Mouse (Mus musculus) midbrain, embryonic 16.5 days (tissue): ENCODE data around the gene Acod1. TPM values are rescaled to one million over a fixed set of nuclear protein-coding genes. Genes with fewer than 3 reads are reported as not detected.

Experiments
- ATAC-seq: fragments of 200-750 bp; cut with Nextera tagmentation; 2 replicates; pipeline ENCODE4 v1.8.0; 2017; ENCODE audit warnings: moderate TSS enrichment
- H3K27ac ChIP-seq: fragments of 300-500 bp; sonication (generic); 2 replicates; pipeline ENCODE4 v1.5.1; 2014; ENCODE audit warnings: mild to moderate bottlenecking, low read length, mixed read lengths
- H3K27me3 ChIP-seq: fragments of 300-500 bp; sonication (generic); 2 replicates; pipeline ENCODE4 v1.6.1; 2014; ENCODE audit warnings: low read depth, low read length, mixed read lengths; ENCODE audit not compliant: control insufficient read depth, insufficient read depth
- H3K36me3 ChIP-seq: fragments of 300-500 bp; sonication (generic); 2 replicates; pipeline ENCODE4 v1.6.1; 2014; ENCODE audit warnings: mild to moderate bottlenecking, low read length, moderate library complexity, mixed read lengths; ENCODE audit not compliant: control insufficient read depth, insufficient read depth
- H3K4me1 ChIP-seq: fragments of 300-500 bp; sonication (generic); 2 replicates; pipeline ENCODE4 v1.6.1; 2014; ENCODE audit warnings: mild to moderate bottlenecking, low read length, mixed read lengths; ENCODE audit not compliant: control insufficient read depth, insufficient read depth
- H3K4me2 ChIP-seq: fragments of 300-500 bp; sonication (generic); 2 replicates; pipeline ENCODE4 v1.6.1; 2014; ENCODE audit warnings: mild to moderate bottlenecking, low read length, mixed read lengths
- H3K4me3 ChIP-seq: fragments of 300-500 bp; sonication (generic); 2 replicates; pipeline ENCODE4 v1.5.1; 2014; ENCODE audit warnings: low read depth, mild to moderate bottlenecking, low read length, moderate library complexity, mixed read lengths
- H3K9ac ChIP-seq: fragments of 300-500 bp; sonication (generic); 2 replicates; pipeline ENCODE4 v1.6.1; 2014; ENCODE audit warnings: low read depth, low read length, mixed read lengths
- H3K9me3 ChIP-seq: fragments of 300-500 bp; sonication (generic); replicated peaks from 2 replicates; pipeline ENCODE4 v1.6.1; 2014; ENCODE audit warnings: mild to moderate bottlenecking, low read length, mixed read lengths; ENCODE audit not compliant: control insufficient read depth, poor library complexity, severe bottlenecking
- WGBS: fragments of 180-500 bp; shearing (Covaris S2); extraction: QIAGEN DNeasy Blood & Tissue Kit; methylation state at CpG from one replicate; pipeline ENCODE4 v1.1.7; 2014; 5-methylcytosine and 5-hydroxymethylcytosine counted together
- polyA plus RNA-seq: library from polyadenylated mRNA; unstranded; fragments of >200 nt; fragmentation: Nextera tagmentation; extraction: Ambion mirVana; gene quantifications from 2 replicates; pipeline ENCODE4 v1.2.1, GENCODE M21; 2015

The Acod1 gene
- polyA plus RNA-seq, 1 experiment from 2014 or later = not detected

- no peak overlapping the region for H3K4me3 ChIP-seq
- no peaks in the 10 kb centered on the region for H3K9me3 ChIP-seq
- no peak overlapping the region for H3K4me2 ChIP-seq
- no peaks in the 10 kb centered on the region for H3K27me3 ChIP-seq
- peaks cover 26% of the 10 kb centered on the region for H3K4me1 ChIP-seq
- ATAC-seq = no peak
- no peak overlapping the region for H3K9ac ChIP-seq
- no peak overlapping the region for H3K27ac ChIP-seq
- 77% methylated on average over 8 of the region's 8 CpGs for WGBS
- H3K36me3 ChIP-seq = peaks cover 2% of the 10 kb centered on the region; the same call in 1 of the 2 replicates
These were observed 48.3 kb downstream of the Acod1 start for GRCm38 (mm10) chr14:103095036-103095435.

- Histone ChIP-seq H3K27ac (no peak overlapping the region), H3K9me3 (no peaks in the 10 kb centered on the region), H3K36me3 (peaks cover 2% of the 10 kb centered on the region; the same call in 1 of the 2 replicates), H3K4me1 (peaks cover 26% of the 10 kb centered on the region), H3K4me3 (no peak overlapping the region), H3K27me3 (no peaks in the 10 kb centered on the region), H3K9ac (no peak overlapping the region), H3K4me2 (no peak overlapping the region)
- WGBS = 89% methylated on average over 8 of the region's 8 CpGs
- ATAC-seq = no peak
These were observed 49.0 kb downstream of the Acod1 start for GRCm38 (mm10) chr14:103095826-103096225.

- no peak overlapping the region for H3K27ac ChIP-seq
- peaks cover 2% of the 10 kb centered on the region; the same call in 1 of the 2 replicates for H3K36me3 ChIP-seq
- H3K9ac ChIP-seq = no peak overlapping the region
- H3K4me3 ChIP-seq = no peak overlapping the region
- H3K4me1 ChIP-seq = peaks cover 26% of the 10 kb centered on the region
- ATAC-seq = no peak
- peak overlapping the region; percentile 21; the same call in 1 of the 2 replicates for H3K4me2 ChIP-seq
- no peaks in the 10 kb centered on the region for H3K27me3 ChIP-seq
- WGBS = 74% methylated on average over 6 of the region's 6 CpGs
- H3K9me3 ChIP-seq = no peaks in the 10 kb centered on the region
These were observed 49.8 kb downstream of the Acod1 start for GRCm38 (mm10) chr14:103096621-103097020.

GRCm38 (mm10) chr14:103098213-103098586, 51.4 kb downstream of the Acod1 start:
- Histone ChIP-seq H3K4me3 (peak overlapping the region; percentile 93), H3K27me3 (no peaks in the 10 kb centered on the region), H3K36me3 (peaks cover 2% of the 10 kb centered on the region; the same call in 1 of the 2 replicates), H3K4me2 (peak overlapping the region; percentile 67), H3K27ac (peak overlapping the region; percentile 98; the same call in 1 of the 2 replicates), H3K9me3 (no peaks in the 10 kb centered on the region), H3K9ac (peak overlapping the region; percentile 99), H3K4me1 (peaks cover 26% of the 10 kb centered on the region)
- ATAC-seq = no peak
- under 1% methylated on average over 2 of the region's 2 CpGs for WGBS

GRCm38 (mm10) chr14:103098587-103099235, 51.9 kb downstream of the Acod1 start:
- no peaks in the 10 kb centered on the region for H3K9me3 ChIP-seq
- ATAC-seq = peak; percentile 81
- H3K4me3 ChIP-seq = peak overlapping the region; percentile 93
- no peaks in the 10 kb centered on the region for H3K27me3 ChIP-seq
- under 1% methylated on average over 67 of the region's 86 CpGs for WGBS
- peak overlapping the region; percentile 98 for H3K27ac ChIP-seq
- H3K4me1 ChIP-seq = peaks cover 26% of the 10 kb centered on the region
- H3K36me3 ChIP-seq = peaks cover 2% of the 10 kb centered on the region; the same call in 1 of the 2 replicates
- H3K4me2 ChIP-seq = peak overlapping the region; percentile 67
- H3K9ac ChIP-seq = peak overlapping the region; percentile 99

- Histone ChIP-seq H3K9me3 (no peaks in the 10 kb centered on the region), H3K9ac (peak within 1 kb of the TSS; percentile 99), H3K27me3 (no peaks in the 10 kb centered on the region), H3K27ac (peak within 1 kb of the TSS; percentile 98), H3K4me2 (peak within 1 kb of the TSS; percentile 69), H3K4me3 (peak within 1 kb of the TSS; percentile 93), H3K4me1 (peaks cover 24% of the 10 kb centered on the region), H3K36me3 (peaks cover 2% of the 10 kb centered on the region; the same call in 1 of the 2 replicates)
- peak; percentile 85 for ATAC-seq
- WGBS = under 1% methylated on average over 78 of the region's 88 CpGs
These were observed 52.6 kb downstream of the Acod1 start, which contains the start of gene Fbxl3 for GRCm38 (mm10) chr14:103099238-103099933. Gene Fbxl3, minus strand, starts transcription at chr14:103099566.

GRCm38 (mm10) chr14:103100296-103100695, 53.5 kb downstream of the Acod1 start:
- WGBS = 85% methylated on average over 13 of the region's 13 CpGs
- no peak overlapping the region for H3K4me2 ChIP-seq
- H3K9me3 ChIP-seq = no peaks in the 10 kb centered on the region
- H3K36me3 ChIP-seq = peaks cover under 1% of the 10 kb centered on the region; the same call in 1 of the 2 replicates
- H3K27me3 ChIP-seq = no peaks in the 10 kb centered on the region
- H3K4me3 ChIP-seq = no peak overlapping the region
- no peak overlapping the region for H3K27ac ChIP-seq
- H3K9ac ChIP-seq = no peak overlapping the region
- ATAC-seq = no peak
- H3K4me1 ChIP-seq = peaks cover 17% of the 10 kb centered on the region

- WGBS = 76% methylated on average over 3 of the region's 3 CpGs
- no peak for ATAC-seq
These were observed 54.4 kb downstream of the Acod1 start for GRCm38 (mm10) chr14:103101171-103101570.

GRCm38 (mm10) chr14:103102246-103102645, 55.5 kb downstream of the Acod1 start:
- Histone ChIP-seq H3K36me3 (no peaks in the 10 kb centered on the region), H3K4me1 (peaks cover 7% of the 10 kb centered on the region), H3K9me3 (no peaks in the 10 kb centered on the region), H3K9ac (no peak overlapping the region), H3K4me2 (no peak overlapping the region), H3K27ac (no peak overlapping the region), H3K4me3 (no peak overlapping the region), H3K27me3 (no peaks in the 10 kb centered on the region)
- ATAC-seq = no peak
- 59% methylated on average over 6 of the region's 6 CpGs for WGBS

More at GRCm38 (mm10) chr14:103101171-103101570, 54.4 kb downstream of the Acod1 start:
- Histone ChIP-seq H3K27ac (no peak overlapping the region), H3K9me3 (no peaks in the 10 kb centered on the region), H3K4me1 (peaks cover 16% of the 10 kb centered on the region), H3K4me3 (no peak overlapping the region), H3K4me2 (no peak overlapping the region), H3K27me3 (no peaks in the 10 kb centered on the region), H3K9ac (no peak overlapping the region), H3K36me3 (no peaks in the 10 kb centered on the region)
